Comparison of ENCODE assay signal across 8 mouse cellular contexts in genomic region chr17:88530667-88531066, GRCm38 (mm10). TPM values are rescaled to one million over a fixed set of nuclear protein-coding genes. Genes with fewer than 3 reads are reported as not detected.
DNase-seq lines count a peak whose midpoint lies in the region; ATAC-seq and TF ChIP-seq lines count a peak whose summit lies in the region.
"Had no signal": no experiment of that assay in that cellular context is flagged by ENCODE, and none has a peak within 500 bp of the region (broad histone marks: within the 10 kb centered on the region; RNA-seq: fewer than 3 reads in every experiment).

No protein-coding gene starts in this region.

- H3K9me3 ChIP-seq in neural tube, embryonic 11.5 days (ENCODE audit: control insufficient read depth, low read length): no peaks in the 10 kb centered on the region
- no peaks in the 10 kb centered on the region for H3K9me3 ChIP-seq in limb, embryonic 13.5 days

- peaks cover 9% of the 10 kb centered on the region; the same call in 1 of the 2 replicates for H3K4me1 ChIP-seq in neural tube, embryonic 11.5 days (ENCODE audit: control insufficient read depth, insufficient read depth, low read length)
- no peaks in the 10 kb centered on the region; the same call in 1 of the 2 replicates for H3K4me1 ChIP-seq in embryonic fibroblast, embryonic 13.5 days (ENCODE audit: control insufficient read depth, insufficient read depth, low read length)
- H3K4me1 ChIP-seq in limb, embryonic 13.5 days: peaks cover 20% of the 10 kb centered on the region

- peak overlapping the region; percentile 46 for H3K4me3 ChIP-seq in neural tube, embryonic 11.5 days (ENCODE audit: low read depth, low read length)
- H3K4me3 ChIP-seq in embryonic fibroblast, embryonic 13.5 days (ENCODE audit: insufficient read depth, low read length): peak overlapping the region; percentile 90
- peak overlapping the region; percentile 67 for H3K4me3 ChIP-seq in limb, embryonic 13.5 days

- TF ChIP-seq CTCF in embryonic fibroblast, embryonic 13.5 days (IDR thresholded peaks at IDR 0.05; ENCODE audit: borderline replicate concordance, insufficient read depth, low read length): no peak

- no peak for ATAC-seq in neural tube, embryonic 11.5 days (ENCODE audit: insufficient read depth, low FRiP score, low TSS enrichment)
- no peak for ATAC-seq in limb, embryonic 13.5 days (ENCODE audit: low FRiP score, low read depth)

- H3K36me3 ChIP-seq in neural tube, embryonic 11.5 days (ENCODE audit: control insufficient read depth, insufficient read depth, low read length): no peaks in the 10 kb centered on the region; the same call in 1 of the 2 replicates
- H3K36me3 ChIP-seq in limb, embryonic 13.5 days: no peaks in the 10 kb centered on the region
- H3K36me3 ChIP-seq in splenic B cell, adult 2 months (ENCODE audit: control insufficient read depth, insufficient read depth, low read length, poor library complexity, severe bottlenecking): no peaks in the 10 kb centered on the region

- DNase-seq in neural tube, embryonic 11.5 days (ENCODE audit: low spot score): no peak
- DNase-seq in neural tube, embryonic 10.5 days (ENCODE audit: extremely low spot score, low spot score): no peak
- DNase-seq in splenic B cell, adult 2 months (ENCODE audit: low read depth, low spot score): peak; percentile 36
- no peak for DNase-seq in cerebellum, adult 11 months
- DNase-seq in frontal cortex, postnatal 10 days (ENCODE audit: low spot score in 2 of 2): no peak
- DNase-seq: right cerebral cortex, postnatal 4 days had no signal

- TF ChIP-seq POLR2A in embryonic fibroblast, embryonic 13.5 days (IDR thresholded peaks at IDR 0.05; ENCODE audit: low read depth, low read length): no peak

- 11% methylated on average over 11 of the region's 11 CpGs for WGBS in neural tube, embryonic 11.5 days
- 9% methylated on average over 11 of the region's 11 CpGs for WGBS in limb, embryonic 13.5 days

- peak overlapping the region; percentile 38 for H3K9ac ChIP-seq in neural tube, embryonic 11.5 days (ENCODE audit: low read length)
- peak overlapping the region; percentile 74 for H3K9ac ChIP-seq in limb, embryonic 13.5 days

- H3K4me2 ChIP-seq in neural tube, embryonic 11.5 days (ENCODE audit: low read depth): peak overlapping the region; percentile 58
- H3K4me2 ChIP-seq in limb, embryonic 13.5 days (replicated peaks): peak overlapping the region; percentile 74

- H3K27me3 ChIP-seq in neural tube, embryonic 11.5 days (ENCODE audit: control insufficient read depth, insufficient read depth, low read length): no peaks in the 10 kb centered on the region
- no peaks in the 10 kb centered on the region for H3K27me3 ChIP-seq in limb, embryonic 13.5 days
- H3K27me3 ChIP-seq in splenic B cell, adult 2 months (ENCODE audit: control insufficient read depth, insufficient read depth, low read length, poor library complexity, severe bottlenecking): no peaks in the 10 kb centered on the region

- 0 out of 2 replicates have a peak overlapping the region, but pooled peaks have one; percentile 15 for H3K27ac ChIP-seq in neural tube, embryonic 11.5 days (ENCODE audit: low read depth, low read length)
- no peak overlapping the region for H3K27ac ChIP-seq in embryonic fibroblast, embryonic 13.5 days (ENCODE audit: insufficient read depth, low read length)
- no peak overlapping the region; the same call in 1 of the 2 replicates for H3K27ac ChIP-seq in limb, embryonic 13.5 days

RNA-seq across cellular contexts. Expression of gene Ppp1r21, which starts 0.7 kb away (rescaled TPM):
- 25.6 and 29.3 TPM in 2 replicates for polyA plus RNA-seq in neural tube, embryonic 11.5 days (2014; fragmentation: Nextera tagmentation; extraction: Ambion mirVana)
- polyA plus RNA-seq in embryonic fibroblast, embryonic 13.5 days (2011; ENCODE audit: insufficient read length, low read depth, missing spikeins): 23.4 and 27.1 TPM in 2 replicates
- polyA plus RNA-seq in limb, embryonic 13.5 days (2015; fragmentation: Nextera tagmentation; extraction: Ambion mirVana): 22.3 and 23.6 TPM in 2 replicates
